Mouse (Mus musculus): ENCODE measurements at regions not wholly inside any gene's neighbourhood (a gene's known extent, or its start where the extent isn't known, plus 50 kb on each side); places are given as distances from the start of the nearest gene placed in this dataset.

- no peak for TF ChIP-seq CTCF (IDR thresholded peaks at IDR 0.05; ENCODE audit: low read depth, low read length)
- no peak for TF ChIP-seq POLR2A (IDR thresholded peaks at IDR 0.05; ENCODE audit: borderline replicate concordance, low read depth, low read length)
These were observed 156.8 kb downstream of the Mid1ip1 start for GRCm38 (mm10) chrX:10871613-10872012.

All from bone marrow macrophage, adult 2 months (primary cell).